13 mouse cellular contexts compared by ENCODE assay signal in the genomic region with DNA sequence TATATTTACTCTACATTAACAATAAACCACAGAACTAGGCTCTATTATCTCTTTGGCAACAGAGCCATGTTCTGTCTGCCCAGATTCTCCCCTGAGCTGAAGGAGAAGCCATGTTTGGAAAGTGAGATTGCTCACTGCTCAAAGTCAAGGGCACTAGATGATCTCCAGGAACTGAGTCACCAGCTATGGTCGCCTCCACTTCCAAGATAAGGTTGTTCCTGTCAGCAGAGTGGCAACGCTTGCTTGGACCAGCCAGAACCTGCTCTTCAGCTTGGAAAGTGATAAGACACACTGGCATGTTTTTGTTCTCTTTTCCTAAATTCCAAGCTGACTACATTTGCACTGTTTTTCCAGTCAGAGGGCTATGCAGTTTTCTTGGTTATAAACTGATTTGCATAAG.
DNase-seq lines count a peak whose midpoint lies in the region; ATAC-seq and TF ChIP-seq lines count a peak whose summit lies in the region.
"Had no signal": no experiment of that assay in that cellular context is flagged by ENCODE, and none has a peak within 500 bp of the region (broad histone marks: within the 10 kb centered on the region; RNA-seq: fewer than 3 reads in every experiment).

No protein-coding gene starts in this region.

- peak; percentile 68 for DNase-seq in adrenal gland, adult 8-10 months
- no peak for DNase-seq in adrenal gland, postnatal 25 days
- peak; percentile 65 for DNase-seq in ovary, adult 18-20 months (ENCODE audit: low spot score)
- DNase-seq in ovary, postnatal 36 days (ENCODE audit: low spot score) = no peak
- peak; percentile 27 for DNase-seq in stomach, postnatal 0 days (ENCODE audit: low spot score)
- DNase-seq: cerebellum, adult 11-12 months; right cerebral cortex, adult 18-20 months had no signal

- WGBS in heart, embryonic 13.5 days = 6% methylated on average over 2 of the region's 2 CpGs
- whole genome bisulfite sequencing in stomach, postnatal 0 days = 46% methylated on average over 2 of the region's 2 CpGs
- WGBS in midbrain, embryonic 16.5 days = 83% methylated on average over 2 of the region's 2 CpGs
- WGBS in forebrain, embryonic 12.5 days = 89% methylated on average over 2 of the region's 2 CpGs

- no peaks in the 10 kb centered on the region for H3K36me3 ChIP-seq in heart, embryonic 13.5 days
- no peaks in the 10 kb centered on the region for H3K36me3 ChIP-seq in stomach, postnatal 0 days (ENCODE audit: control insufficient read depth, insufficient read depth, low read length)
- no peaks in the 10 kb centered on the region for H3K36me3 ChIP-seq in midbrain, embryonic 16.5 days (ENCODE audit: control insufficient read depth, insufficient read depth, low read length)
- H3K36me3 ChIP-seq in forebrain, embryonic 12.5 days (replicated peaks) = no peaks in the 10 kb centered on the region
- H3K36me3 ChIP-seq: midbrain, embryonic 15.5 days; neural tube, embryonic 13.5 days had no signal

- H3K27me3 ChIP-seq in heart, embryonic 13.5 days (replicated peaks) = no peaks in the 10 kb centered on the region
- H3K27me3 ChIP-seq in stomach, postnatal 0 days (ENCODE audit: control insufficient read depth, insufficient read depth, low read length) = no peaks in the 10 kb centered on the region
- H3K27me3 ChIP-seq in midbrain, embryonic 16.5 days (ENCODE audit: control insufficient read depth, insufficient read depth, low read depth, low read length) = no peaks in the 10 kb centered on the region
- no peaks in the 10 kb centered on the region for H3K27me3 ChIP-seq in forebrain, embryonic 12.5 days
- H3K27me3 ChIP-seq: midbrain, embryonic 15.5 days; neural tube, embryonic 13.5 days had no signal

- no peaks in the 10 kb centered on the region for H3K9me3 ChIP-seq in heart, embryonic 13.5 days
- no peaks in the 10 kb centered on the region for H3K9me3 ChIP-seq in stomach, postnatal 0 days (ENCODE audit: control insufficient read depth, low read length)
- H3K9me3 ChIP-seq in midbrain, embryonic 16.5 days (replicated peaks; ENCODE audit: control insufficient read depth, low read length, poor library complexity, severe bottlenecking) = no peaks in the 10 kb centered on the region
- H3K9me3 ChIP-seq in forebrain, embryonic 12.5 days = no peaks in the 10 kb centered on the region
- H3K9me3 ChIP-seq: midbrain, embryonic 15.5 days; neural tube, embryonic 13.5 days had no signal

- peak overlapping the region; percentile 78 for H3K27ac ChIP-seq in heart, embryonic 13.5 days (replicated peaks)
- H3K27ac ChIP-seq in stomach, postnatal 0 days (replicated peaks) = peak overlapping the region; percentile 63
- H3K27ac ChIP-seq in midbrain, embryonic 16.5 days (ENCODE audit: low read length) = no peak overlapping the region
- H3K27ac ChIP-seq in forebrain, embryonic 12.5 days = no peak overlapping the region
- H3K27ac ChIP-seq: midbrain, embryonic 15.5 days; neural tube, embryonic 13.5 days had no signal

- no peak for TF ChIP-seq CTCF in stomach, postnatal 0 days (IDR thresholded peaks at IDR 0.05; ENCODE audit: low read depth)

- no peak for TF ChIP-seq EP300 in stomach, postnatal 0 days (optimal IDR thresholded peaks at IDR 0.05)

- no peak overlapping the region for H3K4me2 ChIP-seq in heart, embryonic 13.5 days
- no peak overlapping the region for H3K4me2 ChIP-seq in stomach, postnatal 0 days (replicated peaks; ENCODE audit: low read depth)
- no peak overlapping the region for H3K4me2 ChIP-seq in midbrain, embryonic 16.5 days (ENCODE audit: low read length)
- H3K4me2 ChIP-seq in forebrain, embryonic 12.5 days = no peak overlapping the region
- H3K4me2 ChIP-seq: midbrain, embryonic 15.5 days; neural tube, embryonic 13.5 days had no signal

- H3K4me1 ChIP-seq in heart, embryonic 13.5 days = peaks cover 57% of the 10 kb centered on the region
- H3K4me1 ChIP-seq in stomach, postnatal 0 days (replicated peaks; ENCODE audit: control insufficient read depth, insufficient read depth) = peaks cover 3% of the 10 kb centered on the region
- no peaks in the 10 kb centered on the region for H3K4me1 ChIP-seq in midbrain, embryonic 16.5 days (ENCODE audit: control insufficient read depth, insufficient read depth, low read length)
- H3K4me1 ChIP-seq in forebrain, embryonic 12.5 days = no peaks in the 10 kb centered on the region
- H3K4me1 ChIP-seq: midbrain, embryonic 15.5 days; neural tube, embryonic 13.5 days had no signal

- no peak for ATAC-seq in heart, embryonic 13.5 days (ENCODE audit: extremely low read depth, insufficient number of reproducible peaks, low FRiP score, low TSS enrichment)
- peak; percentile 73 for ATAC-seq in stomach, postnatal 0 days (ENCODE audit: low FRiP score, low TSS enrichment)
- ATAC-seq in midbrain, embryonic 16.5 days = no peak
- ATAC-seq in forebrain, embryonic 12.5 days (ENCODE audit: low FRiP score) = no peak
- ATAC-seq: midbrain, embryonic 15.5 days had no signal

- H3K9ac ChIP-seq in heart, embryonic 13.5 days = no peak overlapping the region
- H3K9ac ChIP-seq in stomach, postnatal 0 days (ENCODE audit: low read length) = no peak overlapping the region
- H3K9ac ChIP-seq in midbrain, embryonic 16.5 days (ENCODE audit: low read depth, low read length) = no peak overlapping the region
- no peak overlapping the region for H3K9ac ChIP-seq in forebrain, embryonic 12.5 days
- H3K9ac ChIP-seq: midbrain, embryonic 15.5 days; neural tube, embryonic 13.5 days had no signal

- no peak overlapping the region for H3K4me3 ChIP-seq in heart, embryonic 13.5 days
- H3K4me3 ChIP-seq in stomach, postnatal 0 days (ENCODE audit: low read depth, low read length) = no peak overlapping the region
- no peak overlapping the region for H3K4me3 ChIP-seq in midbrain, embryonic 16.5 days (ENCODE audit: low read depth, low read length)
- H3K4me3 ChIP-seq in forebrain, embryonic 12.5 days (replicated peaks) = no peak overlapping the region
- H3K4me3 ChIP-seq: erythroblast, embryonic 14.5 days; midbrain, embryonic 15.5 days; neural tube, embryonic 13.5 days had no signal

Comparison
In these comparisons a context has a peak if more than half of its experiments do, and no peak if none do; other contexts are left out.
1. DNase-seq: peak in adrenal gland, adult 8-10 months (single experiment), ovary, adult 18-20 months (single experiment) and stomach, postnatal 0 days (single experiment); none in adrenal gland, postnatal 25 days (single experiment) and ovary, postnatal 36 days (single experiment).
2. H3K27ac ChIP-seq: peak in heart, embryonic 13.5 days (single experiment) and stomach, postnatal 0 days (single experiment); none in midbrain, embryonic 16.5 days (single experiment) and forebrain, embryonic 12.5 days (single experiment).